Mouse (Mus musculus): ENCODE data around the gene Coq7.

The Coq7 gene

GRCm38 (mm10) chr7:118461400-118462136, 71.6 kb downstream of the Coq7 start:
- DNase-seq (ENCODE audit: low spot score in 2 of 2) = no peak
